Mouse (Mus musculus) midbrain, embryonic 12.5 days (tissue): Measurements from ENCODE around the gene Slc41a1. TPM values are rescaled to one million over a fixed set of nuclear protein-coding genes. Genes with fewer than 3 reads are reported as not detected.
"Not testable (repeated sequence)": the region's sequence is repeated elsewhere in the genome, so short reads cannot be mapped to it uniquely, and the experiment has no call there.

Source experiments
- ATAC-seq: fragments of 200-750 bp; cut with Nextera tagmentation; 2 replicates; pipeline ENCODE4 v1.8.0; 2017; ENCODE audit warnings: low read depth, moderate TSS enrichment, moderate library complexity; ENCODE audit not compliant: low FRiP score
- H3K27ac ChIP-seq: fragments of 300-500 bp; sonication (generic); replicated peaks from 2 replicates; pipeline ENCODE4 v1.5.1; 2016; ENCODE audit warnings: mild to moderate bottlenecking
- H3K27me3 ChIP-seq: fragments of 300-500 bp; sonication (generic); 2 replicates; pipeline ENCODE4 v1.6.1; 2016; ENCODE audit warnings: mild to moderate bottlenecking
- H3K36me3 ChIP-seq: fragments of 300-500 bp; sonication (generic); 2 replicates; pipeline ENCODE4 v1.6.1; 2016
- H3K4me1 ChIP-seq: fragments of 300-500 bp; sonication (generic); 2 replicates; pipeline ENCODE4 v1.6.1; 2016
- H3K4me2 ChIP-seq: fragments of 300-500 bp; sonication (generic); replicated peaks from 2 replicates; pipeline ENCODE4 v1.6.1; 2016; ENCODE audit warnings: mild to moderate bottlenecking, moderate library complexity
- H3K4me3 ChIP-seq: fragments of 300-500 bp; sonication (generic); 2 replicates; pipeline ENCODE4 v1.5.1; 2016; ENCODE audit warnings: mild to moderate bottlenecking
- H3K9ac ChIP-seq: fragments of 300-500 bp; sonication (generic); replicated peaks from 2 replicates; pipeline ENCODE4 v1.6.1; 2016; ENCODE audit warnings: mild to moderate bottlenecking, moderate library complexity
- H3K9me3 ChIP-seq: fragments of 300-500 bp; sonication (generic); 2 replicates; pipeline ENCODE4 v1.6.1; 2016; ENCODE audit warnings: mild to moderate bottlenecking
- WGBS: fragments of 180-500 bp; shearing (Covaris S2); methylation state at CpG from one replicate; pipeline ENCODE4 v1.1.7; 2016; 5-methylcytosine and 5-hydroxymethylcytosine counted together
- polyA plus RNA-seq: library from polyadenylated mRNA; unstranded; fragments of >200 nt; fragmentation: Nextera tagmentation; extraction: Ambion mirVana; gene quantifications from 2 replicates; pipeline ENCODE4 v1.2.1, GENCODE M21; 2016

Gene Slc41a1
- polyA plus RNA-seq, 1 experiment from 2014 or later = 13.9 TPM

GRCm38 (mm10) chr1:131812631-131813295 is 14.5 kb upstream of the Slc41a1 start:
- no peak overlapping the region for H3K4me3 ChIP-seq
- no peaks in the 10 kb centered on the region for H3K36me3 ChIP-seq
- H3K27me3 ChIP-seq = no peaks in the 10 kb centered on the region
- no peak overlapping the region for H3K4me2 ChIP-seq
- no peaks in the 10 kb centered on the region for H3K4me1 ChIP-seq
- no peak overlapping the region for H3K9ac ChIP-seq
- H3K9me3 ChIP-seq = no peaks in the 10 kb centered on the region
- no peak for ATAC-seq
- no peak overlapping the region for H3K27ac ChIP-seq
- 83% methylated on average over 9 of the region's 9 CpGs for WGBS

- no peak for ATAC-seq
- 91% methylated on average over 4 of the region's 4 CpGs for WGBS
- H3K9me3 ChIP-seq = no peaks in the 10 kb centered on the region
Measured at GRCm38 (mm10) chr1:131813731-131814130, 13.6 kb upstream of the Slc41a1 start.

GRCm38 (mm10) chr1:131814191-131814590 is 13.1 kb upstream of the Slc41a1 start:
- Histone ChIP-seq H3K27ac (no peak overlapping the region), H3K27me3 (no peaks in the 10 kb centered on the region), H3K9ac (no peak overlapping the region), H3K4me1 (no peaks in the 10 kb centered on the region), H3K4me2 (no peak overlapping the region), H3K36me3 (no peaks in the 10 kb centered on the region), H3K9me3 (no peaks in the 10 kb centered on the region), H3K4me3 (no peak overlapping the region)
- no peak for ATAC-seq
- WGBS = 84% methylated on average over 3 of the region's 3 CpGs

More at GRCm38 (mm10) chr1:131813731-131814130, 13.6 kb upstream of the Slc41a1 start:
- no peaks in the 10 kb centered on the region for H3K36me3 ChIP-seq
- no peak overlapping the region for H3K4me3 ChIP-seq
- H3K4me1 ChIP-seq = no peaks in the 10 kb centered on the region
- H3K27me3 ChIP-seq = no peaks in the 10 kb centered on the region
- H3K9ac ChIP-seq = no peak overlapping the region
- H3K27ac ChIP-seq = no peak overlapping the region
- no peak overlapping the region for H3K4me2 ChIP-seq

GRCm38 (mm10) chr1:131816886-131817285 is 10.4 kb upstream of the Slc41a1 start:
- no peak overlapping the region for H3K9ac ChIP-seq
- H3K4me3 ChIP-seq = no peak overlapping the region
- no peak for ATAC-seq
- H3K4me1 ChIP-seq = no peaks in the 10 kb centered on the region
- H3K27me3 ChIP-seq = no peaks in the 10 kb centered on the region
- 92% methylated on average over 6 of the region's 6 CpGs for WGBS
- H3K9me3 ChIP-seq = no peaks in the 10 kb centered on the region
- H3K36me3 ChIP-seq = no peaks in the 10 kb centered on the region
- H3K4me2 ChIP-seq = no peak overlapping the region
- no peak overlapping the region for H3K27ac ChIP-seq

- not testable (repeated sequence) for H3K27me3 ChIP-seq, H3K9ac ChIP-seq, H3K27ac ChIP-seq, H3K4me2 ChIP-seq, ATAC-seq, H3K4me1 ChIP-seq, H3K4me3 ChIP-seq, H3K36me3 ChIP-seq, H3K9me3 ChIP-seq
- 75% methylated on average over 9 of the region's 9 CpGs for WGBS
Measured at GRCm38 (mm10) chr1:131820353-131820752, 6.9 kb upstream of the Slc41a1 start.

GRCm38 (mm10) chr1:131820887-131821328 is 6.4 kb upstream of the Slc41a1 start:
- H3K9ac ChIP-seq = no peak overlapping the region
- no peaks in the 10 kb centered on the region for H3K36me3 ChIP-seq
- 92% methylated on average over 10 of the region's 10 CpGs for WGBS
- H3K4me2 ChIP-seq = no peak overlapping the region
- 0 out of 2 replicates have a peak, but pooled peaks cover under 1% of the 10 kb centered on the region for H3K27me3 ChIP-seq
- H3K4me1 ChIP-seq = no peaks in the 10 kb centered on the region
- no peaks in the 10 kb centered on the region for H3K9me3 ChIP-seq
- H3K27ac ChIP-seq = no peak overlapping the region
- H3K4me3 ChIP-seq = no peak overlapping the region
- no peak for ATAC-seq

- H3K4me2 ChIP-seq = no peak overlapping the region
- peaks cover 4% of the 10 kb centered on the region for H3K4me1 ChIP-seq
- no peak overlapping the region for H3K4me3 ChIP-seq
- H3K27ac ChIP-seq = no peak overlapping the region
- peaks cover 3% of the 10 kb centered on the region; the same call in 1 of the 2 replicates for H3K27me3 ChIP-seq
- H3K9ac ChIP-seq = no peak overlapping the region
- ATAC-seq = no peak
- no peaks in the 10 kb centered on the region for H3K36me3 ChIP-seq
- H3K9me3 ChIP-seq = no peaks in the 10 kb centered on the region
- 82% methylated on average over 8 of the region's 8 CpGs for WGBS
Measured at GRCm38 (mm10) chr1:131822292-131822691, 5.0 kb upstream of the Slc41a1 start.

- no peak overlapping the region for H3K9ac ChIP-seq
- peaks cover 3% of the 10 kb centered on the region; the same call in 1 of the 2 replicates for H3K27me3 ChIP-seq
- 91% methylated on average over 1 of the region's 1 CpGs for WGBS
- no peak for ATAC-seq
- H3K4me3 ChIP-seq = no peak overlapping the region
- no peaks in the 10 kb centered on the region for H3K36me3 ChIP-seq
- H3K27ac ChIP-seq = no peak overlapping the region
- H3K4me2 ChIP-seq = no peak overlapping the region
- H3K9me3 ChIP-seq = no peaks in the 10 kb centered on the region
- peaks cover 6% of the 10 kb centered on the region for H3K4me1 ChIP-seq
Measured at GRCm38 (mm10) chr1:131822856-131823492, 4.3 kb upstream of the Slc41a1 start.

- no peak overlapping the region for H3K4me2 ChIP-seq
- WGBS = 76% methylated on average over 5 of the region's 5 CpGs
- H3K9me3 ChIP-seq = no peaks in the 10 kb centered on the region
- H3K9ac ChIP-seq = no peak overlapping the region
- no peak overlapping the region for H3K4me3 ChIP-seq
- H3K27me3 ChIP-seq = peaks cover 3% of the 10 kb centered on the region; the same call in 1 of the 2 replicates
- ATAC-seq = no peak
- no peak overlapping the region for H3K27ac ChIP-seq
- H3K4me1 ChIP-seq = peaks cover 7% of the 10 kb centered on the region
- H3K36me3 ChIP-seq = no peaks in the 10 kb centered on the region
Measured at GRCm38 (mm10) chr1:131823563-131823962, 3.7 kb upstream of the Slc41a1 start.

GRCm38 (mm10) chr1:131824528-131825181 is 2.6 kb upstream of the Slc41a1 start:
- ATAC-seq = no peak
- 90% methylated on average over 11 of the region's 11 CpGs for WGBS
- H3K4me1 ChIP-seq = peaks cover 18% of the 10 kb centered on the region
- H3K4me2 ChIP-seq = no peak overlapping the region
- H3K36me3 ChIP-seq = no peaks in the 10 kb centered on the region
- H3K9me3 ChIP-seq = no peaks in the 10 kb centered on the region
- H3K9ac ChIP-seq = no peak overlapping the region
- no peak overlapping the region for H3K27ac ChIP-seq
- no peak overlapping the region for H3K4me3 ChIP-seq
- peaks cover 3% of the 10 kb centered on the region; the same call in 1 of the 2 replicates for H3K27me3 ChIP-seq

- Histone ChIP-seq H3K4me2 (peak overlapping the region; percentile 83), H3K27ac (peak overlapping the region; percentile 69), H3K27me3 (peaks cover 3% of the 10 kb centered on the region; the same call in 1 of the 2 replicates), H3K4me1 (peaks cover 26% of the 10 kb centered on the region), H3K9me3 (no peaks in the 10 kb centered on the region), H3K9ac (peak overlapping the region; percentile 81), H3K4me3 (peak overlapping the region; percentile 79), H3K36me3 (peaks cover 16% of the 10 kb centered on the region; the same call in 1 of the 2 replicates)
- ATAC-seq = peak; percentile 96
- under 1% methylated on average over 36 of the region's 36 CpGs for WGBS
Measured at GRCm38 (mm10) chr1:131827787-131828258, 530 bp downstream of the Slc41a1 start.
